Mouse (Mus musculus) spleen, postnatal 4 days (tissue): ENCODE results near the gene Heca.
"Not testable (repeated sequence)": the region's sequence is repeated elsewhere in the genome, so short reads cannot be mapped to it uniquely, and the experiment has no call there.

ENCODE experiments used
- DNase-seq, 2 experiments: peaks; one replicate each; pipeline ENCODE4 v3.0.0; 2022; ENCODE audit warnings: low spot score in 2 of 2

Heca gene

GRCm38 (mm10) chr10:17880724-17881123 lies 67.1 kb downstream of the Heca start:
- no peak for DNase-seq

GRCm38 (mm10) chr10:17880038-17880437 lies 67.8 kb downstream of the Heca start:
- DNase-seq: no peak

- no peak for DNase-seq
Measured at GRCm38 (mm10) chr10:17878002-17878919, 69.6 kb downstream of the Heca start.

GRCm38 (mm10) chr10:17869822-17870662 lies 77.8 kb downstream of the Heca start:
- DNase-seq: peak; percentile 20 to 63

- DNase-seq: no peak
Measured at GRCm38 (mm10) chr10:17860701-17861480, 87.0 kb downstream of the Heca start.

- no peak for DNase-seq
Measured at GRCm38 (mm10) chr10:17857647-17858261, 90.1 kb downstream of the Heca start.

GRCm38 (mm10) chr10:17844781-17845537 lies 102.9 kb downstream of the Heca start:
- no peak for DNase-seq

- no peak for DNase-seq
Measured at GRCm38 (mm10) chr10:17842030-17842429, 105.8 kb downstream of the Heca start.

GRCm38 (mm10) chr10:17836275-17836674 lies 111.6 kb downstream of the Heca start:
- DNase-seq: no peak

- no peak for DNase-seq
Measured at GRCm38 (mm10) chr10:17835031-17835430, 112.8 kb downstream of the Heca start.

- no peak for DNase-seq
Measured at GRCm38 (mm10) chr10:17831041-17831440, 116.8 kb downstream of the Heca start.

GRCm38 (mm10) chr10:17829205-17829604 lies 118.7 kb downstream of the Heca start:
- DNase-seq: no peak

GRCm38 (mm10) chr10:17827391-17827790 lies 120.5 kb downstream of the Heca start:
- DNase-seq: no peak

GRCm38 (mm10) chr10:17820422-17820821 lies 127.4 kb downstream of the Heca start:
- not testable (repeated sequence) for DNase-seq
